Mouse (Mus musculus) CH12.LX (cell line): ENCODE measurements around the gene Nptn.
A peak's percentile ranks its signal among the peaks of the same experiment; 100 is the strongest.
"Not testable (repeated sequence)": the region's sequence is repeated elsewhere in the genome, so short reads cannot be mapped to it uniquely, and the experiment has no call there.

ENCODE experiments used
- CTCF ChIP-seq, 2 experiments: IDR thresholded peaks in 1 of 2; conservative IDR thresholded peaks in 1 of 2; 2 replicates each; pipeline ENCODE4 v1.5.1; 2011 to 2012; ENCODE audit warnings: low read depth in 2 of 2, low read length in 2 of 2, improper control_type of control experiment in 1 of 2, inconsistent platforms in 1 of 2, mild to moderate bottlenecking in 1 of 2, moderate library complexity in 1 of 2
- E2F4 ChIP-seq: IDR thresholded peaks from 2 replicates; pipeline ENCODE4 v1.6.1; 2011; ENCODE audit warnings: low read depth, low read length, improper control_type of control experiment; ENCODE audit not compliant: insufficient replicate concordance
- ELF1 ChIP-seq: IDR thresholded peaks from 2 replicates; pipeline ENCODE4 v1.6.1; 2014; ENCODE audit warnings: low read depth, mild to moderate bottlenecking, inconsistent platforms, low read length, improper control_type of control experiment
- EP300 ChIP-seq: IDR thresholded peaks from 2 replicates; pipeline ENCODE4 v1.6.1; 2011; ENCODE audit warnings: low read length, improper control_type of control experiment
- ETS1 ChIP-seq: conservative IDR thresholded peaks from 2 replicates; pipeline ENCODE4 v1.6.1; 2012; ENCODE audit warnings: low read depth, mild to moderate bottlenecking, inconsistent platforms, low read length, improper control_type of control experiment, moderate library complexity
- HCFC1 ChIP-seq: IDR thresholded peaks from 2 replicates; pipeline ENCODE4 v1.6.1; 2012; ENCODE audit warnings: low read depth, mild to moderate bottlenecking, inconsistent platforms, low read length, improper control_type of control experiment
- IRF4 ChIP-seq: IDR thresholded peaks from 2 replicates; pipeline ENCODE4 v1.6.1; 2014; ENCODE audit warnings: low read depth, mild to moderate bottlenecking, inconsistent platforms, low read length, improper control_type of control experiment
- POLR2A ChIP-seq: IDR thresholded peaks from 2 replicates; pipeline ENCODE4 v1.6.1; 2011; ENCODE audit warnings: low read depth, mild to moderate bottlenecking, improper control_type of control experiment, low read length
- POLR2AphosphoS2 ChIP-seq: IDR thresholded peaks from 2 replicates; pipeline ENCODE4 v1.6.1; 2011; ENCODE audit warnings: low read depth, low read length, improper control_type of control experiment
- USF2 ChIP-seq: conservative IDR thresholded peaks from 2 replicates; pipeline ENCODE4 v1.6.1; 2011; ENCODE audit warnings: low read depth, low read length, improper control_type of control experiment
- ZKSCAN1 ChIP-seq: IDR thresholded peaks from 2 replicates; pipeline ENCODE4 v1.6.1; 2012; ENCODE audit warnings: low read depth, inconsistent platforms, low read length, improper control_type of control experiment, borderline replicate concordance
- ZNF384 ChIP-seq: IDR thresholded peaks from 2 replicates; pipeline ENCODE4 v1.6.1; 2012; ENCODE audit warnings: low read depth, low read length, improper control_type of control experiment, inconsistent platforms

DNA sequence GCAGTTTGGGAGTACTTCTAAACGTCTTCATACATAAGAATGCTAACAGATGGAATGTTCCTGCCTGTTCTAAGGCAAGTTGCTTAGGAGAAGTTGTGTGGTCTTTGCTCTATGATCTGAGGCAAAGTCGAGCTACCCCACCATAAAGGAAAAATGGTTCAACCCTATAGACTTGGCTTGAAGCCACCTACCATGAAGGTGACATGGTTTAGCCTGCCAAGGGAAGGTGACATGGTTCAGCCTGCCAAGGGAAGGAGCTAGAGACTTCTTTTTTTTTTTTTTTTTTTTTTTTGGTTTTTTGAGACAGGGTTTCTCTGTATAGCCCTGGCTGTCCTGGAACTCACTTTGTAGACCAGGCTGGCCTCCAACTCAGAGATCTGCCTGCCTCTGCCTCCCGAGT is 16.1 kb upstream of the Nptn start:
- TF ChIP-seq POLR2A; CTCF (conservative IDR thresholded peaks at IDR 0.05 in 1 of 2, IDR thresholded peaks at IDR 0.05 in 1 of 2; ENCODE audit: low read depth in 2 of 2, low read length in 2 of 2); POLR2AphosphoS2; E2F4; ZKSCAN1; ELF1; IRF4; EP300; HCFC1; ETS1; USF2: not testable (repeated sequence)
- TF ChIP-seq ZNF384, result 0 out of 2 replicates have a peak, but pooled peaks have one; percentile 6
